Mouse (Mus musculus): ENCODE data around the gene Fam84b. TPM values are rescaled to one million over a fixed set of nuclear protein-coding genes. Genes with fewer than 3 reads are reported as not detected.

The Fam84b gene
- polyA plus RNA-seq, 1 experiment from 2014 or later = 11.5 TPM

Other genes starting within 250 kb of the Fam84b start
- not detected in 2 replicates for gene A1bg, start 69.2 kb upstream of the Fam84b start, polyA plus RNA-seq (2016; fragmentation: Nextera tagmentation; extraction: Ambion mirVana)

All from neural tube, embryonic 12.5 days (tissue).